Mouse (Mus musculus): ENCODE results near the gene Chd5.

GRCm38 (mm10) chr4:152290385-152290784 is 48.1 kb upstream of the Chd5 start:
- TF ChIP-seq CTCF (IDR thresholded peaks at IDR 0.05; ENCODE audit: borderline replicate concordance, insufficient read depth, low read depth, low read length) (no peak), POLR2A (IDR thresholded peaks at IDR 0.05; ENCODE audit: borderline replicate concordance, insufficient read depth, low read length) (no peak)
